Mouse (Mus musculus) stomach, postnatal 0 days (tissue): ENCODE measurements around the gene Gna12. TPM values are rescaled to one million over a fixed set of nuclear protein-coding genes. Genes with fewer than 3 reads are reported as not detected.

Experiments
- ATAC-seq: fragments of 200-750 bp; cut with Nextera tagmentation; 2 replicates; pipeline ENCODE4 v1.8.0; 2017; ENCODE audit not compliant: low FRiP score, low TSS enrichment
- DNase-seq: peaks from one replicate; pipeline ENCODE4 v3.0.0-alpha.2; 2016; ENCODE audit warnings: low spot score
- H3K27ac ChIP-seq: fragments of 300-500 bp; sonication (generic); replicated peaks from 2 replicates; pipeline ENCODE4 v1.5.1; 2014; ENCODE audit warnings: mild to moderate bottlenecking, control low read depth
- H3K27me3 ChIP-seq: fragments of 300-500 bp; sonication (generic); 2 replicates; pipeline ENCODE4 v1.6.1; 2014; ENCODE audit warnings: low read length; ENCODE audit not compliant: control insufficient read depth, insufficient read depth
- H3K36me3 ChIP-seq: fragments of 300-500 bp; sonication (generic); 2 replicates; pipeline ENCODE4 v1.6.1; 2014; ENCODE audit warnings: low read length, mixed read lengths; ENCODE audit not compliant: control insufficient read depth, insufficient read depth
- H3K4me1 ChIP-seq: fragments of 300-500 bp; sonication (generic); replicated peaks from 2 replicates; pipeline ENCODE4 v1.6.1; 2014; ENCODE audit warnings: antibody characterized with exemption; ENCODE audit not compliant: control insufficient read depth, insufficient read depth
- H3K4me2 ChIP-seq: fragments of 300-500 bp; sonication (generic); replicated peaks from 2 replicates; pipeline ENCODE4 v1.6.1; 2014; ENCODE audit warnings: low read depth, mild to moderate bottlenecking, control low read depth, moderate library complexity
- H3K4me3 ChIP-seq: fragments of 300-500 bp; sonication (generic); 2 replicates; pipeline ENCODE4 v1.5.1; 2014; ENCODE audit warnings: low read depth, low read length, control low read depth
- H3K9ac ChIP-seq: fragments of 300-500 bp; sonication (generic); 2 replicates; pipeline ENCODE4 v1.6.1; 2014; ENCODE audit warnings: mild to moderate bottlenecking, low read length, control low read depth, mixed read lengths
- H3K9me3 ChIP-seq: fragments of 300-500 bp; sonication (generic); 2 replicates; pipeline ENCODE4 v1.6.1; 2016; ENCODE audit warnings: low read length; ENCODE audit not compliant: control insufficient read depth
- CTCF ChIP-seq: IDR thresholded peaks from 2 replicates; pipeline ENCODE4 v1.5.1; 2016; ENCODE audit warnings: antibody characterized with exemption, low read depth, mild to moderate bottlenecking, moderate library complexity
- EP300 ChIP-seq: optimal IDR thresholded peaks from 2 replicates; pipeline ENCODE3; 2016; ENCODE audit warnings: antibody characterized with exemption
- WGBS: fragments of 180-500 bp; shearing (Covaris S2); extraction: QIAGEN DNeasy Blood & Tissue Kit; methylation state at CpG from one replicate; pipeline ENCODE4 v1.1.7; 2014; 5-methylcytosine and 5-hydroxymethylcytosine counted together
- polyA plus RNA-seq: library from polyadenylated mRNA; unstranded; fragments of >200 nt; fragmentation: Nextera tagmentation; extraction: Ambion mirVana; gene quantifications from 2 replicates; pipeline ENCODE4 v1.2.1, GENCODE M21; 2015

Gna12 gene
- polyA plus RNA-seq, 1 experiment from 2014 or later: 19.6 TPM

DNA sequence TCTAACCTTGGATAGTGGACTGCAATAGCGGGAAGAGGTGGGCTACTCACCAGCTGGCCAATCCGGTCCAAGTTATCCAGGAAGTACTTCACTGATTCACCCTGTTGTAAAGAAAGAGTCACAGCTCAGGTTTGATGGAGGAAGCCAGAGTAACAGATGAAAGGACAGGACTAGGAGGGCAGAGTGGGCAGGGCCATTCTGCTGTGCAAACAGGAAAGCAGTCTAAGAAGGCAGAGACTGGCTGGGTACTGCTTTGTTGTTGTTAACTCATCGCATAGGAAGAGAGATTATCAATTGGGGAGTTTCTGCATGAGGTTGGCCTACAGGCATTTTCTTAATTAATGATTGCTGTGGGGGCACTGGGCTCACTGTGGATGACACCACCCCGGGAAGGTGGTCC, 67.7 kb downstream of the Gna12 start:
- no peak for TF ChIP-seq CTCF
- TF ChIP-seq EP300: no peak
- Histone ChIP-seq H3K9me3 (no peaks in the 10 kb centered on the region), H3K4me3 (no peak overlapping the region), H3K27me3 (no peaks in the 10 kb centered on the region), H3K36me3 (peaks cover 21% of the 10 kb centered on the region), H3K27ac (no peak overlapping the region), H3K4me2 (no peak overlapping the region), H3K9ac (no peak overlapping the region), H3K4me1 (no peaks in the 10 kb centered on the region; the same call in 1 of the 2 replicates)
- DNase-seq (no peak), ATAC-seq (no peak)
- WGBS: 76% methylated on average over 4 of the region's 4 CpGs

DNA sequence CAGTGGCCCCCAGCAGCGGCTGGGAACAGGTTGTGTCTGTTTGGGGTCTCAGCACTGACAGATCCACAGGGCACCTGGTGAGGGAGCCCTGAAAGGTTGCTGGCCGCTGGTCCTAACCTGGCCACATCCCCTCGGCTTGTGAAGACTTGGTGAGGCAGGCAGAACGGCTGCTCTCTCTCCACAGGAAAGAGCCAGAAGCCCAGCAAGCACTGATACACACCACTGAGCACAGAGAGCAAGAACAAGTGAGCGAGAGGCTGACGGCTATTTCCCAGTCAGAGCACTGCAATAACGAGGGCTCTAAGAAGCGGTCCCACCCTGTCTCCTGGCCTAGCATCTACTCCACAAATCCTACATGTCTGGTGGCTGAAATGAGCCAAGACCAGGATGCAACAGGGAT, 71.4 kb downstream of the Gna12 start:
- no peak for DNase-seq
- WGBS: 84% methylated on average over 8 of the region's 8 CpGs
- no peak overlapping the region for H3K9ac ChIP-seq
- peaks cover 21% of the 10 kb centered on the region for H3K36me3 ChIP-seq
- no peak overlapping the region for H3K4me3 ChIP-seq
- TF ChIP-seq EP300 (no peak), CTCF (no peak)
- no peak overlapping the region for H3K4me2 ChIP-seq
- H3K27me3 ChIP-seq: no peaks in the 10 kb centered on the region
- H3K27ac ChIP-seq: no peak overlapping the region
- no peaks in the 10 kb centered on the region; the same call in 1 of the 2 replicates for H3K4me1 ChIP-seq
- no peak for ATAC-seq
- H3K9me3 ChIP-seq: no peaks in the 10 kb centered on the region

DNA sequence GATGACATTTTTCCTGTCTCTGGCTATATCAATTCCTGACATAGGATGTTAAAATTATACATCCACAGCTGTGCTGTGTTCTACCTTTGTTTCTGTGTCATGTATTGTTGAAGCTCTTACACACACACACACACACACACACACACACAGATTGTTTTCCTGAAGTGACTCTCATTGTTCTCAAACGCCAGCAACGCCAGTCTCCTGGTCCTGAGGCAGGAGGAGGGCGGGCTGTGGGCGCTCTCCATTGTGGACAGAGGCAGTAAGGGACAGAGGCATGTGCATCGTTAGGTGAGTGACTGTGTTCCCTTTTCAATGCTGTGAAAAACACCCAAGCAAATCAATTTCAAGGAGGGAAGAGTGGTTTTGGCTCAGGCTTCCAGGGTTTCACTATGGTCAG, 77.0 kb downstream of the Gna12 start:
- Histone ChIP-seq H3K4me3 (no peak overlapping the region), H3K4me1 (peaks cover 6% of the 10 kb centered on the region), H3K4me2 (no peak overlapping the region), H3K9me3 (no peaks in the 10 kb centered on the region), H3K36me3 (no peaks in the 10 kb centered on the region), H3K27ac (no peak overlapping the region), H3K27me3 (no peaks in the 10 kb centered on the region), H3K9ac (no peak overlapping the region)
- 67% methylated on average over 5 of the region's 5 CpGs for WGBS
- TF ChIP-seq EP300 (no peak), CTCF (no peak)
- ATAC-seq: no peak
- no peak for DNase-seq

DNA sequence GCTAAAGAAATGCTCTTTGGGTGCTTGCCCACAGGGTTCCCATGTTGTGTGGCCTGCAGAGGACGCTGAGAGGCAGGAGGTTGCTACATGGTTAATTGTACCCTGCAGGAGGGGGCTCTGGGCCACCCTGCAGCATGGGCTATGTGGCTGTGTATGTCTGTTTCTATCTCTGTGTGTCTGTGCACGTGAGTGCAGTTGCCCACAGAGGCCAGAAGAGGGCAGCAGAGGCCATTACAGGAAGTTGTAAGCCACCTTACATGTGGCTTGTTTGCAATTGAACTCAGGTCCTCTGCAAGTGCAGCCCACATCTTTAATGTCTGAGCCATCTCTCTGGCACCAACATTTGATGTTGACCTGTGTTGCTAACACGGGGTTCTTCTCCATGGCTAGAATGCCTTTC, 77.6 kb downstream of the Gna12 start:
- Histone ChIP-seq H3K4me1 (peaks cover 6% of the 10 kb centered on the region), H3K27ac (no peak overlapping the region), H3K9ac (no peak overlapping the region), H3K9me3 (no peaks in the 10 kb centered on the region), H3K4me3 (no peak overlapping the region), H3K4me2 (no peak overlapping the region), H3K27me3 (no peaks in the 10 kb centered on the region), H3K36me3 (no peaks in the 10 kb centered on the region)
- DNase-seq (no peak), ATAC-seq (no peak)
- peak; percentile 61 for TF ChIP-seq CTCF
- TF ChIP-seq EP300: no peak
- 93% methylated on average over 3 of the region's 3 CpGs for WGBS

DNA sequence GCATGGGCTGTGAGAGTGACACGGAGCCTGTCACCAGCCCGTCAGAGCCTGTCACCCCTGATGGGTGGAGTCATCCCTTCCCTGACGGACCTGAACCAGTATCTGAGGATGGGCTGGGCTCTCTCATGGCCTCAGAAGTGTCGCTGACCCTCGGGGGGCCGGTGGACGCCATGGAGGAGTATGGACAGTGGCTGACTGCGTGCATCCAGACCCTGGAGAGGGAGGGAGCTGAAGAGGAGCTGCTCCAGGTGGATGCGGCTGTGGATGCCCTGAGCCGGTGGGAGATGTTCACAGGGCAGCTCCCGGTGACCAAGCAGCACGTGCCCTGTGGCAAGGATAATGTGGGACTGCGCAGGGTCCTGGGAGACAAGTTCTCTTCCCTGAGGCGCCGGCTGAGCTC, 78.2 kb downstream of the Gna12 start:
- no peaks in the 10 kb centered on the region for H3K27me3 ChIP-seq
- no peak overlapping the region for H3K27ac ChIP-seq
- H3K4me1 ChIP-seq: peaks cover 6% of the 10 kb centered on the region
- H3K9me3 ChIP-seq: no peaks in the 10 kb centered on the region
- H3K9ac ChIP-seq: no peak overlapping the region
- DNase-seq (no peak), ATAC-seq (no peak)
- H3K4me3 ChIP-seq: no peak overlapping the region
- TF ChIP-seq CTCF (no peak), EP300 (no peak)
- WGBS: 93% methylated on average over 15 of the region's 15 CpGs
- H3K36me3 ChIP-seq: no peaks in the 10 kb centered on the region
- H3K4me2 ChIP-seq: no peak overlapping the region

DNA sequence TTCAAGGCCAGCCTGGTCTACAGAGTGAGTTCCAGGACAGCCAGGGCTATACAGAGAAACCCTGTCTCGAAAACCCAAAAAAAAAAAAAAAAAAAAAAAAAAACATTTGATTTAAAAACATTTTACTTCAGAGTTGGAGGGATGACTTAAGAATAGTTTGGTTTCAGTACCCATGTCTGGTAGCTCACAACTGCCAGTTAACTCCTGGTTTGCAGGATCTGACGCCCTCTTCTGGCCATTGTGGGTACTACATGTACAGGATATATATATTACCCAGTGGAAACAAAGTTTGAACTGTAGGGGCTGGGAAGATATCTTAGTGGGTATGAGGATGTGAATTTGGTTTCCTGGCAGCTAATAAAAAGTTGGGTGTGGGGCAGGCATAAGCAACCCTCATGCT, 79.3 kb downstream of the Gna12 start:
- Histone ChIP-seq H3K36me3 (no peaks in the 10 kb centered on the region), H3K27ac (no peak overlapping the region), H3K9me3 (no peaks in the 10 kb centered on the region), H3K27me3 (no peaks in the 10 kb centered on the region), H3K4me2 (no peak overlapping the region), H3K9ac (no peak overlapping the region), H3K4me1 (peaks cover 6% of the 10 kb centered on the region; the same call in 1 of the 2 replicates), H3K4me3 (no peak overlapping the region)
- no peak for TF ChIP-seq EP300
- peak; percentile 69 for TF ChIP-seq CTCF
- no peak for DNase-seq
- 0% methylated on average over 1 of the region's 2 CpGs for WGBS
- no peak for ATAC-seq
